ENCODE assay signal across 18 mouse cellular contexts in the genomic region with DNA sequence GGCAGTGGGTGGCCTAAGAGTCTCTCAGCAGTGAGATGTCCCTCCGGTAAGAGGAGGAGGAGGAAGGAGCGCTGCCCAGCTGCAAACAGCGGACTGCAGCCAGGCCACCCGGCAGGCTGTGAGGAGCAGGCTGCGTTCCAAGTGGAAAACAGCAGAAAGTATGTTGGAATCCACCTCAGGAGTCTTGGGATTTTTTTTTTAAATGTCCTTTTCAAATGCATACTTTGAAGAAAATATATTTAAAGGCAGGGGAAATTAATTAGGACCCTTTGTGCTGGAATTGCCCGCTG. TPM values are rescaled to one million over a fixed set of nuclear protein-coding genes. Genes with fewer than 3 reads are reported as not detected.
DNase-seq lines count a peak whose midpoint lies in the region; ATAC-seq and TF ChIP-seq lines count a peak whose summit lies in the region.
"Had no signal": no experiment of that assay in that cellular context is flagged by ENCODE, and none has a peak within 500 bp of the region (broad histone marks: within the 10 kb centered on the region; RNA-seq: fewer than 3 reads in every experiment).

No protein-coding gene starts in this region.

- no peaks in the 10 kb centered on the region for H3K9me3 ChIP-seq in hindbrain, postnatal 0 days (ENCODE audit: low read length)
- peaks cover 5% of the 10 kb centered on the region; the same call in 1 of the 2 replicates for H3K9me3 ChIP-seq in hindbrain, embryonic 13.5 days
- H3K9me3 ChIP-seq in kidney, embryonic 14.5 days (ENCODE audit: control insufficient read depth, low read length) = 0 out of 2 replicates have a peak, but pooled peaks cover 4% of the 10 kb centered on the region

- H3K9ac ChIP-seq in hindbrain, postnatal 0 days (replicated peaks; ENCODE audit: low read length) = no peak overlapping the region
- H3K9ac ChIP-seq in hindbrain, embryonic 13.5 days = no peak overlapping the region
- H3K9ac ChIP-seq in kidney, embryonic 14.5 days (ENCODE audit: low read depth, low read length) = no peak overlapping the region
- H3K9ac ChIP-seq: liver, embryonic 14.5 days had no signal

- WGBS in hindbrain, postnatal 0 days = 63% methylated on average over 6 of the region's 6 CpGs
- WGBS in hindbrain, embryonic 13.5 days = 89% methylated on average over 6 of the region's 6 CpGs
- WGBS in kidney, embryonic 14.5 days = 77% methylated on average over 6 of the region's 6 CpGs

- peak overlapping the region; percentile 20; the same call in 1 of the 2 replicates for H3K27ac ChIP-seq in hindbrain, postnatal 0 days
- no peak overlapping the region for H3K27ac ChIP-seq in hindbrain, embryonic 13.5 days
- H3K27ac ChIP-seq in kidney, embryonic 14.5 days (ENCODE audit: low read depth, low read length) = no peak overlapping the region
- H3K27ac ChIP-seq: liver, embryonic 14.5 days had no signal

- H3K36me3 ChIP-seq in hindbrain, postnatal 0 days (ENCODE audit: insufficient read depth, low read length) = no peaks in the 10 kb centered on the region
- H3K36me3 ChIP-seq in hindbrain, embryonic 13.5 days = no peaks in the 10 kb centered on the region
- no peaks in the 10 kb centered on the region for H3K36me3 ChIP-seq in kidney, embryonic 14.5 days (ENCODE audit: control insufficient read depth, insufficient read depth, low read length)

- no peak for DNase-seq in hindbrain, postnatal 0 days (ENCODE audit: low spot score)
- DNase-seq in testis, postnatal 10 days (ENCODE audit: low spot score) = peak; percentile 52
- no peak for DNase-seq in testis, postnatal 14 days (ENCODE audit: low spot score)
- peak; percentile 65 for DNase-seq in gastrocnemius, postnatal 25 days
- DNase-seq in skeletal muscle tissue, adult 2 months (ENCODE audit: low read depth, low spot score) = peak; percentile 55
- DNase-seq in urinary bladder, postnatal 4 days (ENCODE audit: low spot score in 2 of 2) = no peak
- DNase-seq: adrenal gland, adult 2 months; cerebellum, adult 18-20 months; kidney, postnatal 14 days; retina, postnatal 1 day; thymus, postnatal 25 days had no signal

- no peak for TF ChIP-seq CTCF in hindbrain, postnatal 0 days (IDR thresholded peaks at IDR 0.05; ENCODE audit: low read depth)

- no peak for ATAC-seq in hindbrain, postnatal 0 days
- ATAC-seq in hindbrain, embryonic 13.5 days (ENCODE audit: low FRiP score) = no peak
- no peak for ATAC-seq in kidney, embryonic 14.5 days (ENCODE audit: low FRiP score, low TSS enrichment)
- ATAC-seq: CD4-positive, CD25-positive, alpha-beta regulatory T cell, adult 4 months had no signal

- no peak overlapping the region for H3K4me2 ChIP-seq in hindbrain, postnatal 0 days (ENCODE audit: low read depth, low read length)
- H3K4me2 ChIP-seq in hindbrain, embryonic 13.5 days = no peak overlapping the region
- no peak overlapping the region for H3K4me2 ChIP-seq in kidney, embryonic 14.5 days (replicated peaks; ENCODE audit: low read depth, low read length)

- no peaks in the 10 kb centered on the region for H3K27me3 ChIP-seq in hindbrain, postnatal 0 days (ENCODE audit: insufficient read depth, low read length)
- H3K27me3 ChIP-seq in hindbrain, embryonic 13.5 days = no peaks in the 10 kb centered on the region
- H3K27me3 ChIP-seq in kidney, embryonic 14.5 days (ENCODE audit: control insufficient read depth, insufficient read depth, low read length) = no peaks in the 10 kb centered on the region

- H3K4me3 ChIP-seq in hindbrain, postnatal 0 days (ENCODE audit: low read length) = no peak overlapping the region
- H3K4me3 ChIP-seq in hindbrain, embryonic 13.5 days = no peak overlapping the region
- no peak overlapping the region for H3K4me3 ChIP-seq in kidney, embryonic 14.5 days (ENCODE audit: low read length)
- H3K4me3 ChIP-seq: megakaryocyte, embryonic 14.5 days had no signal

- no peaks in the 10 kb centered on the region for H3K4me1 ChIP-seq in hindbrain, postnatal 0 days (ENCODE audit: insufficient read depth, low read length)
- no peaks in the 10 kb centered on the region for H3K4me1 ChIP-seq in hindbrain, embryonic 13.5 days (replicated peaks)
- H3K4me1 ChIP-seq in kidney, embryonic 14.5 days (ENCODE audit: control insufficient read depth, insufficient read depth, low read length) = no peaks in the 10 kb centered on the region
- H3K4me1 ChIP-seq: megakaryocyte, embryonic 14.5 days had no signal

RNA-seq across cellular contexts. Expression of gene Coro2b, which starts 54.3 kb away (rescaled TPM):
- total RNA-seq in hindbrain, postnatal 0 days (2014; rRNA removed) = 42.6 and 47.2 TPM in 2 replicates
- 24.7 and 25.0 TPM in 2 replicates for polyA plus RNA-seq in hindbrain, postnatal 0 days (2015; fragmentation: Nextera tagmentation; extraction: Ambion mirVana)
- polyA plus RNA-seq in hindbrain, embryonic 13.5 days (2015; fragmentation: Nextera tagmentation; extraction: Ambion mirVana) = 34.3 and 39.0 TPM in 2 replicates
- 1 to 10 TPM; 5.1 to 6.5 TPM for total RNA-seq in gastrocnemius, postnatal 25 days (2021)
- polyA plus RNA-seq in kidney, embryonic 14.5 days (2014; fragmentation: Nextera tagmentation; extraction: Ambion mirVana) = 9.3 and 16.5 TPM in 2 replicates
- total RNA-seq: MEL; monocyte, adult 5-6 weeks had no signal

Comparison
In these comparisons a context has a peak if more than half of its experiments do, and no peak if none do; other contexts are left out.
1. DNase-seq: peak in testis, postnatal 10 days (single experiment), gastrocnemius, postnatal 25 days (single experiment) and skeletal muscle tissue, adult 2 months (single experiment); none in hindbrain, postnatal 0 days (single experiment), testis, postnatal 14 days (single experiment) and urinary bladder, postnatal 4 days (0 of 2).